Mouse (Mus musculus): ENCODE results near the gene Zbtb25.
A peak's percentile ranks its signal among the peaks of the same experiment; 100 is the strongest.

Gene Zbtb25

DNA sequence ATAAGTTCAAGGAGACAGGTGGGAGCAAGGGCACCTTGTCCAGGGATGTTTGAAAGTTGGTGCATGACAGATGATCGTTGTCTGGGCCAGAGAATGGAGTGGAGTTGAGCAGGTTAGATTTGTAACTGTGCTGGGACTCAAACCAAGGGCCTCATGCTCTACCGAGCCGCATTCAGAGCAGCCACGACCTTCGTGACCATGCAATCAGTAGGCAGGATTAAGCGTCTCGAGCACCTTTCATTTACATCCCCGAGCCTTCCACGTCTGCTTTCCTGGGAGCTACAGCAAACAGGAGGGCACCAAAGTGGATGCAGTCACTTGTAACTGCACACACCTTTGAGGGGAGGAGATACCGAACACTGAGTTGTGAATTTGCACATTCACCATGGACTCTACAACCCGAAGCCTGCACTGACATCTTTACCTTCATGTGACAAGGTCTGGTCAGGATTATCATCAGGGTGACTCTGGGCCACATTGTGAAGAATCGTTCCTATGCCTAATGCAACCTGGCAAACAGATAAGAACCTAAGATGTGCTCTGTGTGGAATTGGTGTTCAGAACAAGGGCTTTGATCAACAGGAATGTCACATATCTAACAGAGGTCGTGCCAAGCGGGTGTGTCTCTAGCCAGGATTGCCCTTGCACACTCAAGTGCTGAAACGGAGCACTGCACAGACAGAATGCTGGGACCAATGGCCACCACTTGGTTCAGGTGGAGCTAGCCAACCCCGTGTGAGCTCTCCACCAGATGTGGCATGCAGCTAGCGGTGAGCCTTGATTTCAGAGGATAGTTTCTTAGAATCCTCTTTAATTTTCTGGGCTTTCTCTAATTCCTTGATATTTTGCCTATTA is 33.1 kb downstream of the Zbtb25 start:
- no peak for DNase-seq (ENCODE audit: low spot score)

DNA sequence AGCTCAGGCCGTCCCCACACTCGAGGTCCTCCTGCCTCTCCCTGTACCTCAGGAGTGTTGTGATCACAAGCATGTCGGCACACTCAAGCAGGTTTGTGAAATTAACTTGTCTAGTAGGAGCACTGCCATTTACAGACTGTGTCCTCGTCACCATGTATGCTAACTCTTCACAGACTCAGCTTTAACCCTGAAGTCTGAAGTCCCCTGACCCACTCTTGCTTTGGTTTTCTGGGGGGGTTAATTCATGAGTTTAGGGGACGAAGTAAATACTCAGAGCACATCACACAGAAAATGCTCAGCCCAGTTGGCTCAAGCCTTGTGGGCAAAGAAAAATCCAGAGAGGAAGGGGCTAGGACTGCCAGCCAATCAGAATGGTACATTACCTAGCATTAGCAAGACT is 33.8 kb downstream of the Zbtb25 start:
- DNase-seq (ENCODE audit: low spot score) = no peak

GRCm38 (mm10) chr12:76333688-76334087 is 35.7 kb downstream of the Zbtb25 start:
- no peak for DNase-seq (ENCODE audit: low spot score)

DNA sequence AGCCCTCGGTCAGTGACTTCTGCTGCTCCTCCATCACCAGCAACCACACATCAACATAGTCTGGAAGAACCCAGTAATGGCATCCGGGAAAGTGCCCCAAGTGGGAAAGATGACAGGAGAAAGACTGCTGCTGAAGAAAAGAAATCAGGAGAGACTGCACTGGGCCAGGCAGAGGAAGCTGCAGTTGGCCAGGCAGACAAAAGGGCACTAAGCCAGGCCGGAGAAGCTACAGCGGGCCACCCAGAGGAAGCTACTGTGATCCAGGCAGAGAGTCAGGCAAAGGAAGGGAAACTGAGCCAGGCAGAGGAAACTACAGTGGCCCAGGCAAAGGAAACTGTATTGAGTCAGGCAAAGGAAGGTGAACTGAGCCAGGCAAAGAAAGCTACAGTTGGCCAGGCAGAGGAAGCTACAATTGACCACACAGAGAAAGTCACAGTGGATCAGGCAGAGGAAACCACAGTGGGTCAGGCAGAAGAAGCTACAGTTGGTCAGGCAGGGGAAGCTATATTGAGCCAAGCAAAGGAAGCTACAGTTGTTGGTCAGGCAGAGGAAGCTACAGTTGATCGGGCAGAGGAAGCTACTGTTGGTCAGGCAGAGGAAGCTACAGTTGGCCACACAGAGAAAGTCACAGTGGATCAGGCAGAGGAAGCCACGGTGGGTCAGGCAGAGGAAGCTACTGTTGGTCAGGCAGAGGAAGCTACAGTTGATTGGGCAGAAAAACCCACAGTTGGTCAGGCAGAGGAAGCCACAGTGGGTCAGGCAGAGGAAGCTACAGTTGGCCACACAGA is 40.6 kb downstream of the Zbtb25 start:
- DNase-seq (ENCODE audit: low spot score) = no peak

- DNase-seq (ENCODE audit: low spot score) = no peak
These were observed 42.8 kb downstream of the Zbtb25 start for GRCm38 (mm10) chr12:76326437-76327220.

- DNase-seq (ENCODE audit: low spot score) = peak; percentile 73
These were observed 44.5 kb downstream of the Zbtb25 start, which contains the start of gene Akap5 for GRCm38 (mm10) chr12:76324679-76325431. TSS of gene Akap5 (plus strand) at chr12:76324891.

DNA sequence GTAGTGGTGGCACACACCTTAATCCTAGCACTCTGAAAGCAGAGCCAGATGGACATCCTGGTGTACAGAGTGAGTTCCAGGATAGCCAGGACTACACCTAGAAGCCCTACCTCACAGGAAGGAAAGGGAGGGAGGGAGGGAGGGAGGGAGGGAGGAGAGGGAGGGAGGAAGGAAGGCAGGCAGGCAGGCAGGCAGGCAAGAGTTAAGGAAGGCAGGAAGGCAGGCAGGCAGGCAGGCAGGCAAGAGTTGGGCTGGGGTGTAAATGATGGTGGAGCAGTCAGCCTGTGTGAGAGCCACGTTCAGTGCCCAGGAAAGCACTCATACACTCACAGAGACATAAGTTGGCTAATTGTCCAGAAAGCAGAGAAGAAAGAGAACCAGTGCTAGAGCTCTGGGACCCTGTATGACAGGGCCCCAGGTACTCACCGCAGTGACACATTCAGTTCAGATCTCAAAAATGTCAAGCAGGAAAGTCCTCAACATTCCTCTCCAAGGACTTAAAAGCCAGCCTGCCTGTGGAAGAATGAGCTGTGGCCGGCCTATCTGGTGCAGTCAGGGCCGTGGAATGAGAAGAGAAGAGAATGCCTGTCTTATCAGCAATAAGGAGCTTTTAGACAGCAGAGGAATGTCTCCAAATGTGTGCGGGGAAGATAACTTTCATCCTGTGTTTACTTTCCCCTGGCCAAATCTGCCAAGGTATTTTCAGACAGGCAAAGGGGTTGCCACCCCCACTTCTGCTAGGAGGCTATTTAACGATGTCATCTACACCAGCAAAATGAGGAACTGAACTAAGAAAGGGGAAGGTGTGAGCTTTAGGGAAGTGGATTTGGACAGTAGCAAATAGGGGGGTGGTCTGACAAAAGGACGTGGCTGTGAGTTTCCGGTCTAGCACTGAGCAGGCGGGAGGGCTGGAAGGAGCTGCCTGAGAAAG is 50.9 kb downstream of the Zbtb25 start:
- no peak for DNase-seq (ENCODE audit: low spot score)

- DNase-seq (ENCODE audit: low spot score) = no peak
These were observed 57.5 kb downstream of the Zbtb25 start for GRCm38 (mm10) chr12:76311951-76312350.

- DNase-seq (ENCODE audit: low spot score) = no peak
These were observed 58.2 kb downstream of the Zbtb25 start for GRCm38 (mm10) chr12:76311227-76311626.

DNA sequence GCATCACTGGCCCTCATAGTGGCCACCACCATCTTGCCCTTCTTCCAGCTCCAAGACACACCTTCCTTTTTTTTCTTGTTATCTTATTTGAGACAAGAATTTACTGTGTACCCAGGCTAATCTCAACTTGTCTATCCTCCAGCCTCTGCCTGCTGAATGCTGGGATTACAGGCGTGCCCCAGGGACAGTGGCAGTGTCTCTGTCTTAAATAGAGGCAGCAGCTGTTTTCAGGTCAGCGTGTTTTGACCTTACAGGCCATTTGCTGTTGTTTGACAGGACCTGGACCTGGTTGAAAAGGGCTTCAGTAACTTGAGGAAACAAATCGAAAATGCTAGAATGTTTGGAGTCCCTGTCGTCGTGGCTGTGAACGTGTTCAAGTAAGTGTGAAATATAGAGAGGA is 58.8 kb downstream of the Zbtb25 start:
- no peak for DNase-seq (ENCODE audit: low spot score)

GRCm38 (mm10) chr12:76310007-76310406 is 59.4 kb downstream of the Zbtb25 start:
- no peak for DNase-seq (ENCODE audit: low spot score)

- no peak for DNase-seq (ENCODE audit: low spot score)
These were observed 61.0 kb downstream of the Zbtb25 start for GRCm38 (mm10) chr12:76308436-76308835.

GRCm38 (mm10) chr12:76307964-76308363 is 61.4 kb downstream of the Zbtb25 start:
- DNase-seq (ENCODE audit: low spot score) = no peak

DNA sequence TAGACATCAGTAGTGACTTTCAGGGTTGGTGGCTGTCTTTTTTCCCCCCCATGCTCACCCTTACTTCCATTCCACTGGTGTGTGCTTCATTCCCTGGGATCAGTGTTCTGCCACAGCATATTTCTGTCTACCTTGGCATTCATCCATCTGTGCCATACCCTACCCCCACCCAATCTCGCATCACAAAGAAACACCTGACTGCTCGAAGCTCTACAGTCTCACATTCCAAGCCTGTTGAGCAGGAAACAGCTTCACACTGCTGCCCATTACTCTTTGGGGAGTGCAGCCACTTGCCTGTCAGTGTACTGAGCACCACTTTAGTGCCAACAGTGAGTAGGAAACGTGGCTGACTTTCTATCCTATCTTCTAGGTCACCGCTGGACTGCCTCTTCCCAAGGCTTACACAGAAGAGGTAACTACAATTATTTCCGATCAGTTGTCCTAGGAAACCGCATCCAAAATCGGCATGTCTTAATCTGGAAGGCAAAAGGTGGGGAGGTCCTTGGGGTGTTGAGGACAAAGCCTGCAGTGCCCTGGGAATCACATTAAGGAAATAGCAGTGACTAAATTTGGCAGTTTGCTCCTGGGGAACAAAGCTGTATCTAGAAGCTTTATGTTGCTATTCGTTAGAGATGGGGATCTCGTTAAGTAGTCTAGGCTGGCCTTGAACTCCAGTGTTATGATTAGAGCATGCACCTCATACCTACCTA is 62.4 kb downstream of the Zbtb25 start:
- DNase-seq (ENCODE audit: low spot score) = no peak

GRCm38 (mm10) chr12:76305107-76305506 is 64.3 kb downstream of the Zbtb25 start:
- DNase-seq (ENCODE audit: low spot score) = no peak

GRCm38 (mm10) chr12:76304199-76304598 is 65.2 kb downstream of the Zbtb25 start:
- no peak for DNase-seq (ENCODE audit: low spot score)

- no peak for DNase-seq (ENCODE audit: low spot score)
These were observed 65.9 kb downstream of the Zbtb25 start for GRCm38 (mm10) chr12:76303474-76303873.

DNA sequence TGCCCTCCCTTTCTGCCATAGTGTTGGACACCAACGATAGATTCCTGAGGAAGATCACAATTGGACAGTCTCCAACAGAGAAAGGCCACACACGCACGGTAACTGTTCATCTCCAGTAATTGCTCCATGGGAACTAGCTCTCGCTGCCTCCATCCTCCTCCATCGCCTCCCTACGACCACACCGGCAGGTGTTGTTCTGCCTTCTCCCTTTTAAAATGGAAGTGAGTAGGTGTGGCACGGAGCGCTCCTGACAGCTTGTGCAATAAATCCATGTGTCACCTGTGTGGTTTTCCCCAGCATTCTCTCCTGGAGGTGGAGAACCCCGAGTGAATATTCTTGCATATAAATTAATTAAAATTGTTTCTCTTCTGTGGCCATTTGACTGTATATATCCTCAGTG is 69.0 kb downstream of the Zbtb25 start:
- no peak for DNase-seq (ENCODE audit: low spot score)

DNA sequence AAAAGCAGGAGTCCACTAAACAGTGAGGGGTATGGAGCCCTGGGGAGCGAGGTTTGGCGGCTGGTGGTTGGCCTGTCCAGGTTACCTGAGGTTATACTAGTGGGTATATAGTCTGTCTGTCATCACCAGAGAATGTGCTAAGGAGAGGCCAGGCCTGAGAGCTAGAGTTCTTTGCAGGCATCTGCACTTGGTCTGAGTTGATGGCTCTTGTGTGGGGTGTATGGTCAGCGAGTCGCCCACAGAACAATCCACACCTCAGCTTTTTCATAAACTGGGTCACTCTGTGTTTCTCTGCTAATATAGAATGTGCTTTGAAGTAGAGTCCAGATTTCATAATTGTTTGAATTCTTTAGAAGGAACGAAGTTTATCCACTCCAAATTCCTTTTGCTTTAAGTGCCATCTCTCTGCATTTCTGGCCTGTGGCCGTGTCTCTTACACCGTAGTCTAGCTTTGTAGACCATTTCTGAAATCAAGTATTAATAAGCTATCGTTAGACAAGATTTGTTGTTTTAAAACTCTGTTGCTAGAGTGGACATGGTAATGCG is 70.0 kb downstream of the Zbtb25 start:
- DNase-seq (ENCODE audit: low spot score) = no peak

- DNase-seq (ENCODE audit: low spot score) = no peak
These were observed 71.6 kb downstream of the Zbtb25 start for GRCm38 (mm10) chr12:76297830-76298229.

Data from testis, postnatal 14 days (tissue).